Mouse (Mus musculus) hindbrain, embryonic 15.5 days (tissue): ENCODE results near the gene Vwf. TPM values are rescaled to one million over a fixed set of nuclear protein-coding genes. Genes with fewer than 3 reads are reported as not detected.

Source experiments
- ATAC-seq: fragments of 200-750 bp; cut with Nextera tagmentation; 2 replicates; pipeline ENCODE4 v1.8.0; 2017; ENCODE audit warnings: low read depth, moderate number of reproducible peaks, moderate TSS enrichment; ENCODE audit not compliant: low FRiP score
- H3K27ac ChIP-seq: fragments of 300-500 bp; sonication (generic); replicated peaks from 2 replicates; pipeline ENCODE4 v1.5.1; 2015; ENCODE audit warnings: mild to moderate bottlenecking, inconsistent platforms
- H3K27me3 ChIP-seq: fragments of 300-500 bp; sonication (generic); 2 replicates; pipeline ENCODE4 v1.6.1; 2015; ENCODE audit warnings: control low read depth, inconsistent platforms
- H3K36me3 ChIP-seq: fragments of 300-500 bp; sonication (generic); 2 replicates; pipeline ENCODE4 v1.6.1; 2015; ENCODE audit warnings: control low read depth, inconsistent platforms
- H3K4me1 ChIP-seq: fragments of 300-500 bp; sonication (generic); replicated peaks from 2 replicates; pipeline ENCODE4 v1.6.1; 2015; ENCODE audit warnings: control low read depth, inconsistent platforms
- H3K4me2 ChIP-seq: fragments of 300-500 bp; sonication (generic); 2 replicates; pipeline ENCODE4 v1.6.1; 2015; ENCODE audit warnings: moderate library complexity, mild to moderate bottlenecking, inconsistent platforms
- H3K4me3 ChIP-seq: fragments of 300-500 bp; sonication (generic); 2 replicates; pipeline ENCODE4 v1.5.1; 2015; ENCODE audit warnings: mild to moderate bottlenecking, inconsistent platforms
- H3K9ac ChIP-seq: fragments of 300-500 bp; sonication (generic); 2 replicates; pipeline ENCODE4 v1.6.1; 2015; ENCODE audit warnings: inconsistent platforms
- H3K9me3 ChIP-seq: fragments of 300-500 bp; sonication (generic); 2 replicates; pipeline ENCODE4 v1.6.1; 2016; ENCODE audit warnings: control low read depth, inconsistent platforms
- WGBS: fragments of 180-500 bp; shearing (Covaris S2); methylation state at CpG from one replicate; pipeline ENCODE4 v1.1.7; 2015; 5-methylcytosine and 5-hydroxymethylcytosine counted together
- polyA plus RNA-seq: library from polyadenylated mRNA; unstranded; fragments of >200 nt; fragmentation: Nextera tagmentation; extraction: Ambion mirVana; gene quantifications from 2 replicates; pipeline ENCODE4 v1.2.1, GENCODE M21; 2015

The Vwf gene
- polyA plus RNA-seq, 1 experiment from 2014 or later = 10.8 TPM

- 88% methylated on average over 26 of the region's 26 CpGs for WGBS
- Histone ChIP-seq H3K9ac (no peak overlapping the region), H3K4me3 (no peak overlapping the region), H3K36me3 (no peaks in the 10 kb centered on the region), H3K27ac (no peak overlapping the region), H3K9me3 (no peaks in the 10 kb centered on the region), H3K27me3 (no peaks in the 10 kb centered on the region), H3K4me1 (peaks cover 6% of the 10 kb centered on the region), H3K4me2 (peak overlapping the region; percentile 34; the same call in 1 of the 2 replicates)
- ATAC-seq = no peak
Measured at GRCm38 (mm10) chr6:125603678-125604462, 57.3 kb downstream of the Vwf start.

GRCm38 (mm10) chr6:125604463-125605191 is 58.1 kb downstream of the Vwf start:
- WGBS = 22% methylated on average over 9 of the region's 9 CpGs
- H3K36me3 ChIP-seq = no peaks in the 10 kb centered on the region
- H3K9ac ChIP-seq = no peak overlapping the region
- H3K4me2 ChIP-seq = no peak overlapping the region
- H3K27me3 ChIP-seq = no peaks in the 10 kb centered on the region
- H3K4me3 ChIP-seq = no peak overlapping the region
- ATAC-seq = peak; percentile 50; the same call in 1 of the 2 replicates
- H3K4me1 ChIP-seq = peaks cover 6% of the 10 kb centered on the region
- no peak overlapping the region for H3K27ac ChIP-seq
- no peaks in the 10 kb centered on the region for H3K9me3 ChIP-seq

DNA sequence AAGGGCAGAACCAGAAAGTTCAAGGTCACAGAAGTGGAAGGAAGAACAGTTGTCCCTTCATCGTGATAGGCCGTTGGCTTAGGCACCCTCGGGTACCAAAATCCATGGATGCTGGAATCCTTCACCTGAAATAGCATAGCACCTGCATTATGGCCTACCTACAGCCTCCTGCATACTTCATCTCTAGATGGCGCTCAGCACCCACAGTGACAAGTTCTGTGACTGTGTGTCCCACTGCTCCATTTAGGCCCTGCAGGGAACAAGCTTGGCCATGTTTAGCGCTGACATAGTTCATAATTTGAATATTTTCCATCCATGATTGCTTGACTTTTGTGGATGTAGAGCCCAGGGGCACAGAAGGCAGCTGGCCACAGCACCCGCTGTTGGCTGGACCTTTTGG is 62.5 kb downstream of the Vwf start:
- Histone ChIP-seq H3K27ac (no peak overlapping the region), H3K36me3 (no peaks in the 10 kb centered on the region), H3K9ac (no peak overlapping the region), H3K27me3 (no peaks in the 10 kb centered on the region), H3K4me2 (no peak overlapping the region), H3K4me1 (no peaks in the 10 kb centered on the region), H3K4me3 (no peak overlapping the region), H3K9me3 (no peaks in the 10 kb centered on the region)
- no peak for ATAC-seq
- 71% methylated on average over 6 of the region's 6 CpGs for WGBS

DNA sequence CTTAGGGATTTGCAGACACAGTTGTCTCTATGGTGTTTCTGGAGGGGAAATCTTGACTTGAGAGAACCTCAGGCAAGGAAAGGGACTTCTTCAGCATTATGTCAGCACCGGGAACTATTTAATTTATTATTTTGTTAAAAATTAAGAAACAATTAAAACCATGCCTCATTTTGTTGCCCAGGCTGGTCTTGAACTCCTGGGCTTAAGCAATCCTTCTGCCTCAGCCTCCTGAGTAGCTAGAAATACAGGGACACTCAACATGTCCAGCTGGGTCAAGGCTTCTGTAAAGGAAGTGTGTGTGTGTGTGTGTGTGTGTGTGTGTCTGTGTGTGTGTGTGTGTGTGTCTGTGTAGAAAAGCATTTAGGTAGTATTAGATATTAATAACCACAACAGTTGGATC is 71.3 kb downstream of the Vwf start:
- ATAC-seq = no peak
- H3K4me2 ChIP-seq = no peak overlapping the region
- no peak overlapping the region for H3K27ac ChIP-seq
- H3K27me3 ChIP-seq = no peaks in the 10 kb centered on the region
- no peak overlapping the region for H3K9ac ChIP-seq
- H3K4me3 ChIP-seq = no peak overlapping the region
- no peaks in the 10 kb centered on the region for H3K36me3 ChIP-seq
- H3K9me3 ChIP-seq = no peaks in the 10 kb centered on the region
- 94% methylated on average over 1 of the region's 1 CpGs for WGBS
- no peaks in the 10 kb centered on the region for H3K4me1 ChIP-seq

DNA sequence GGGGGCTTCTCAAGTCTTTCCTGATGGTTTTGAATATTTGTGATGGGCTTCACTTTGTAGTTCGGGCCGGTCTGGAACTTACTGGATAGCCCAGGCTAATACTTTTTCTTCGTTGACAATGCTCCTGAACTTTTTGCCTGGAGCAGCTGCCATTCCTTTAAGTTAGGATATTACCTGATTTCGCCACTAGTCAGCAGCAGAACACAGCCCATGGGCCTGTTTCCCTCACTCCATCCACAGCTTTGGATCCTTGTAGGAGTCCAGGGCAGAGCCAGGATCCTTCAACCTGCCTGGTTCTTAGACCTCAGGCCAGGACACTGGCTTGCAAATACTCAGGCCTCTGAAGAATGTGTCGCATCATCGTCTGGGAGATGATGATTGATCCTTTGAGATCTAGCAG is 74.2 kb downstream of the Vwf start:
- 53% methylated on average over 6 of the region's 6 CpGs for WGBS
- Histone ChIP-seq H3K4me2 (no peak overlapping the region), H3K4me3 (no peak overlapping the region), H3K9ac (no peak overlapping the region), H3K4me1 (no peaks in the 10 kb centered on the region), H3K36me3 (no peaks in the 10 kb centered on the region), H3K27ac (no peak overlapping the region), H3K27me3 (no peaks in the 10 kb centered on the region), H3K9me3 (no peaks in the 10 kb centered on the region)
- peak; percentile 76 for ATAC-seq

- Histone ChIP-seq H3K36me3 (no peaks in the 10 kb centered on the region), H3K27ac (no peak overlapping the region), H3K9me3 (no peaks in the 10 kb centered on the region), H3K27me3 (no peaks in the 10 kb centered on the region), H3K4me2 (no peak overlapping the region), H3K4me1 (no peaks in the 10 kb centered on the region), H3K9ac (no peak overlapping the region), H3K4me3 (no peak overlapping the region)
- 60% methylated on average over 2 of the region's 2 CpGs for WGBS
- ATAC-seq = no peak
Measured at GRCm38 (mm10) chr6:125622434-125622833, 75.9 kb downstream of the Vwf start.

- no peaks in the 10 kb centered on the region for H3K36me3 ChIP-seq
- no peak overlapping the region for H3K9ac ChIP-seq
- no peak overlapping the region for H3K4me2 ChIP-seq
- H3K27ac ChIP-seq = no peak overlapping the region
- no peaks in the 10 kb centered on the region for H3K4me1 ChIP-seq
- no peak overlapping the region for H3K4me3 ChIP-seq
- ATAC-seq = no peak
- H3K27me3 ChIP-seq = no peaks in the 10 kb centered on the region
- WGBS = 88% methylated on average over 4 of the region's 4 CpGs
- no peaks in the 10 kb centered on the region for H3K9me3 ChIP-seq
Measured at GRCm38 (mm10) chr6:125640486-125640885, 93.9 kb downstream of the Vwf start.

DNA sequence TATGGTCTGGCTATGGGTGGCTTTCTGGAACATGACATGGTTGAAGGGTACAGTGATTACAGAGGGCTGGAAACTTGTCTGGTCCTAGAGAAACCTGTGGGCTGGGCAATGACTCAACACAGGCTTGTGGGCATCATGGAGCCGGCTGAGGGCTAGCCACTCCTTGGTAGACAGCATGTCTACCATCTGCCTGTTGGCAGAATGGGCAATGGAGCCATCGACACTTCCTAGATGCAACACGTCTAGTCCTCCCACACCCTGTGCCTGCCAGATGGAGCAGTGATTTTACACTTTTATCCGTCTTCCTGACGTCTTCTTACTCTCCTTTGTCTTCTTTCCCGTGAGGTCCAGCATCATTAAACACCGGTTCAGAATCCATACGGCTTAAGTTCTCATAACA is 94.6 kb downstream of the Vwf start:
- WGBS = 80% methylated on average over 8 of the region's 8 CpGs
- Histone ChIP-seq H3K4me2 (no peak overlapping the region), H3K36me3 (no peaks in the 10 kb centered on the region), H3K9me3 (no peaks in the 10 kb centered on the region), H3K27me3 (no peaks in the 10 kb centered on the region), H3K4me1 (no peaks in the 10 kb centered on the region), H3K9ac (no peak overlapping the region), H3K4me3 (no peak overlapping the region), H3K27ac (no peak overlapping the region)
- ATAC-seq = no peak

DNA sequence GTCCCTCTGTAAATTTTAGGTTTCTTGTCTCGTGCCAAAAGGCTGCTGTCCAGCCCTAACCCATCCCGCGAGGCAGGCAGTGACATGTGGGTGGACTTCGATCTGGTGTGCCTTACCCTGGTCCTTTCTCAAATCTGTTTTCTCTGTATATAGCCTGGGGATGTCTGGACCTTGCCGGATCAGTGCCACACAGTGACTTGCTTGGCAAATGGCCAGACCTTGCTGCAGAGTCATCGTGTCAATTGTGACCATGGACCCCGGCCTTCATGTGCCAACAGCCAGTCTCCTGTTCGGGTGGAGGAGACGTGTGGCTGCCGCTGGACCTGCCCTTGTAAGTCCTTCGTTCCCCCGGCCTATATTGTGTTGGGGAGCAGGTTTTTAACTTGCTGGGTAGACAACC is 102.4 kb downstream of the Vwf start:
- WGBS = 86% methylated on average over 12 of the region's 12 CpGs
- Histone ChIP-seq H3K4me2 (no peak overlapping the region), H3K27me3 (no peaks in the 10 kb centered on the region), H3K9me3 (no peaks in the 10 kb centered on the region), H3K4me3 (no peak overlapping the region), H3K9ac (no peak overlapping the region), H3K27ac (no peak overlapping the region), H3K4me1 (no peaks in the 10 kb centered on the region), H3K36me3 (no peaks in the 10 kb centered on the region)
- ATAC-seq = no peak

DNA sequence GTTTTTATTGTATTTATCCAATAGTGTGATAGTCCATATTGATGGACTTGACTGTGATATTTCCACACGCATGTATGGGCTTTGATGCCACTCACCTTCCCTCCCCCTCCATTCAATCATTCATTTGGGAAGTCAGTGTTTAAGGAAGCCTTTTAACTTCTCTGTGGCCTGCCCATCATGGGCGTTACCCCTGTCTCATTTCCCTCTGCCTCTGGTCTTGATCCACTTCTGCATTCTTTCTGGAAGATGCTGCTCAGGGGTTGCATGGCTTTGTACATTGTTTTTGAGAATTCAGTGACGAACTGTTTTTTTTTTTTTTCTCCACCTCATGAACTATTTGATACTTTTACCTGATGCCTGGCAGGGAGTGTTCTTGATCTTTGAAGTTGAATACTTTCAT is 104.8 kb downstream of the Vwf start:
- ATAC-seq = no peak
- 87% methylated on average over 3 of the region's 3 CpGs for WGBS
- H3K27ac ChIP-seq = no peak overlapping the region
- H3K9ac ChIP-seq = no peak overlapping the region
- no peaks in the 10 kb centered on the region for H3K36me3 ChIP-seq
- H3K4me3 ChIP-seq = no peak overlapping the region
- no peak overlapping the region for H3K4me2 ChIP-seq
- no peaks in the 10 kb centered on the region for H3K27me3 ChIP-seq
- H3K9me3 ChIP-seq = no peaks in the 10 kb centered on the region
- H3K4me1 ChIP-seq = no peaks in the 10 kb centered on the region

- H3K9ac ChIP-seq = no peak overlapping the region
- 76% methylated on average over 1 of the region's 1 CpGs for WGBS
- no peak for ATAC-seq
Measured at GRCm38 (mm10) chr6:125653416-125653815, 106.8 kb downstream of the Vwf start.

DNA sequence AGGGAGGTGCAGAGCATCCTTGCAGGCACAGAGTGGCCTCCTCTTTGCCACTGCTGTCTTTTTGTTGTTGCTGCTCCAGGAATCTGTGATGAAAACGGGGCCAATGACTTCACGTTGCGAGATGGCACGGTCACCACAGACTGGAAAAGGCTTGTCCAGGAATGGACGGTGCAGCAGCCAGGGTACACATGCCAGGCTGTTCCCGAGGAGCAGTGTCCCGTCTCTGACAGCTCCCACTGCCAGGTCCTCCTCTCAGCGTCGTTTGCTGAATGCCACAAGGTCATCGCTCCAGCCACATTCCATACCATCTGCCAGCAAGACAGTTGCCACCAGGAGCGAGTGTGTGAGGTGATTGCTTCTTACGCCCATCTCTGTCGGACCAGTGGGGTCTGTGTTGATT is 110.3 kb downstream of the Vwf start:
- Histone ChIP-seq H3K36me3 (no peaks in the 10 kb centered on the region), H3K4me1 (no peaks in the 10 kb centered on the region), H3K4me3 (no peak overlapping the region), H3K27ac (no peak overlapping the region), H3K9ac (no peak overlapping the region), H3K4me2 (no peak overlapping the region), H3K27me3 (no peaks in the 10 kb centered on the region), H3K9me3 (no peaks in the 10 kb centered on the region)
- ATAC-seq = no peak
- 89% methylated on average over 13 of the region's 13 CpGs for WGBS

More at GRCm38 (mm10) chr6:125653416-125653815, 106.8 kb downstream of the Vwf start:
- Histone ChIP-seq H3K36me3 (no peaks in the 10 kb centered on the region), H3K4me3 (no peak overlapping the region), H3K9me3 (no peaks in the 10 kb centered on the region), H3K4me2 (no peak overlapping the region), H3K4me1 (no peaks in the 10 kb centered on the region), H3K27me3 (no peaks in the 10 kb centered on the region), H3K27ac (no peak overlapping the region)
